Mouse (Mus musculus) midbrain, embryonic 11.5 days (tissue): ENCODE measurements around the gene Frmd4b. TPM values are rescaled to one million over a fixed set of nuclear protein-coding genes. Genes with fewer than 3 reads are reported as not detected.

Source experiments
- ATAC-seq: fragments of 200-750 bp; cut with Nextera tagmentation; 2 replicates; pipeline ENCODE4 v1.8.0; 2017; ENCODE audit warnings: moderate TSS enrichment, moderate library complexity; ENCODE audit not compliant: low FRiP score
- DNase-seq: peaks from one replicate; pipeline ENCODE4 v3.0.0; 2015; ENCODE audit warnings: low spot score; ENCODE audit errors: missing footprints
- H3K27ac ChIP-seq: fragments of 300-500 bp; sonication (generic); 2 replicates; pipeline ENCODE4 v1.5.1; 2014; ENCODE audit warnings: low read depth, low read length
- H3K27me3 ChIP-seq: fragments of 300-500 bp; sonication (generic); 2 replicates; pipeline ENCODE4 v1.6.1; 2014; ENCODE audit warnings: mild to moderate bottlenecking, low read length, moderate library complexity, mixed read lengths; ENCODE audit not compliant: control insufficient read depth, insufficient read depth
- H3K36me3 ChIP-seq: fragments of 300-500 bp; sonication (generic); 2 replicates; pipeline ENCODE4 v1.6.1; 2014; ENCODE audit warnings: mild to moderate bottlenecking, low read length, moderate library complexity, mixed read lengths; ENCODE audit not compliant: control insufficient read depth, insufficient read depth
- H3K4me1 ChIP-seq: fragments of 300-500 bp; sonication (generic); 2 replicates; pipeline ENCODE4 v1.6.1; 2014; ENCODE audit warnings: low read length; ENCODE audit not compliant: control insufficient read depth, insufficient read depth
- H3K4me2 ChIP-seq: fragments of 300-500 bp; sonication (generic); 2 replicates; pipeline ENCODE4 v1.6.1; 2014; ENCODE audit warnings: mild to moderate bottlenecking, moderate library complexity
- H3K4me3 ChIP-seq: fragments of 300-500 bp; sonication (generic); 2 replicates; pipeline ENCODE4 v1.5.1; 2014; ENCODE audit warnings: low read depth, low read length
- H3K9ac ChIP-seq: fragments of 300-500 bp; sonication (generic); 2 replicates; pipeline ENCODE4 v1.6.1; 2014; ENCODE audit warnings: low read length
- H3K9me3 ChIP-seq: fragments of 300-500 bp; sonication (generic); 2 replicates; pipeline ENCODE4 v1.6.1; 2016; ENCODE audit warnings: low read length; ENCODE audit not compliant: control insufficient read depth
- WGBS: fragments of 180-500 bp; shearing (Covaris S2); extraction: QIAGEN DNeasy Blood & Tissue Kit; methylation state at CpG from one replicate; pipeline ENCODE4 v1.1.7; 2014; 5-methylcytosine and 5-hydroxymethylcytosine counted together
- polyA plus RNA-seq: library from polyadenylated mRNA; unstranded; fragments of >200 nt; fragmentation: Nextera tagmentation; extraction: Ambion mirVana; gene quantifications from 2 replicates; pipeline ENCODE4 v1.2.1, GENCODE M21; 2014

Frmd4b gene
- polyA plus RNA-seq, 1 experiment from 2014 or later: 31.9 TPM

- Histone ChIP-seq H3K27ac (no peak overlapping the region), H3K4me1 (no peaks in the 10 kb centered on the region), H3K36me3 (no peaks in the 10 kb centered on the region; the same call in 1 of the 2 replicates), H3K27me3 (no peaks in the 10 kb centered on the region), H3K4me3 (no peak overlapping the region), H3K9me3 (no peaks in the 10 kb centered on the region), H3K4me2 (no peak overlapping the region), H3K9ac (no peak overlapping the region)
- DNase-seq (peak; percentile 31), ATAC-seq (no peak)
- WGBS: 95% methylated on average over 5 of the region's 5 CpGs
Measured at GRCm38 (mm10) chr6:97286332-97286731, 331.0 kb downstream of the Frmd4b start.

DNA sequence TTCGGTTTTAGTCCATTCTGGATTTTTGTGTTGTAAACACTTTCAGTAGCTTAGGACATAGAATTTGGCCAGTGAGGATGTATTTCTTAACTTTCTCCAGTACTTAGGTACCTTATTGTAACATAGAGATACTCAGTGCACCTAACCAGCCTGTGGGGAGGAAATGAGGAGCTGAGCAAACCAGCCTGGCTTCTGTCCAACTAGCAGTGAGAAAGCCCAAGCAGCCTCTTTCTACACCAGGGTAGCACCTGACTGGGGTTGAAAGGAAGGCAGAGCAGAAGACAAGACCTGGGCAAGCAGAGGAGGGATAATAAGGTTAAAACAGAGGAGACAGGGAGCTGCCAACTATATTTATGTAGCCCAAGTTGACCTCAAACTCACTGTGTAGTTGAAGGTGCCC, 333.7 kb downstream of the Frmd4b start:
- H3K9me3 ChIP-seq: no peaks in the 10 kb centered on the region
- H3K27ac ChIP-seq: no peak overlapping the region
- no peak overlapping the region for H3K4me2 ChIP-seq
- ATAC-seq (no peak), DNase-seq (no peak)
- H3K36me3 ChIP-seq: no peaks in the 10 kb centered on the region; the same call in 1 of the 2 replicates
- H3K4me3 ChIP-seq: no peak overlapping the region
- H3K27me3 ChIP-seq: no peaks in the 10 kb centered on the region
- no peaks in the 10 kb centered on the region for H3K4me1 ChIP-seq
- 95% methylated on average over 1 of the region's 1 CpGs for WGBS
- no peak overlapping the region for H3K9ac ChIP-seq

GRCm38 (mm10) chr6:97278878-97279277, 338.5 kb downstream of the Frmd4b start:
- no peak for ATAC-seq
- Histone ChIP-seq H3K4me3 (no peak overlapping the region), H3K27me3 (no peaks in the 10 kb centered on the region), H3K27ac (no peak overlapping the region), H3K36me3 (no peaks in the 10 kb centered on the region), H3K4me2 (no peak overlapping the region), H3K9ac (no peak overlapping the region), H3K4me1 (peaks cover 4% of the 10 kb centered on the region; the same call in 1 of the 2 replicates), H3K9me3 (no peaks in the 10 kb centered on the region)
- WGBS: 33% methylated on average over 6 of the region's 6 CpGs
- DNase-seq: no peak

GRCm38 (mm10) chr6:97278014-97278787, 339.1 kb downstream of the Frmd4b start:
- Histone ChIP-seq H3K4me2 (peak overlapping the region; percentile 25; the same call in 1 of the 2 replicates), H3K9me3 (no peaks in the 10 kb centered on the region), H3K36me3 (no peaks in the 10 kb centered on the region), H3K9ac (no peak overlapping the region), H3K4me3 (no peak overlapping the region), H3K27ac (no peak overlapping the region), H3K4me1 (peaks cover 4% of the 10 kb centered on the region; the same call in 1 of the 2 replicates), H3K27me3 (no peaks in the 10 kb centered on the region)
- WGBS: 2% methylated on average over 19 of the region's 19 CpGs
- DNase-seq (peak; percentile 97), ATAC-seq (peak; percentile 68)

- no peaks in the 10 kb centered on the region for H3K9me3 ChIP-seq
- H3K9ac ChIP-seq: no peak overlapping the region
- no peak overlapping the region for H3K27ac ChIP-seq
- ATAC-seq (no peak), DNase-seq (no peak)
- no peak overlapping the region for H3K4me3 ChIP-seq
- H3K4me1 ChIP-seq: peaks cover 4% of the 10 kb centered on the region; the same call in 1 of the 2 replicates
- H3K27me3 ChIP-seq: no peaks in the 10 kb centered on the region
- no peaks in the 10 kb centered on the region for H3K36me3 ChIP-seq
- H3K4me2 ChIP-seq: no peak overlapping the region
- 60% methylated on average over 5 of the region's 5 CpGs for WGBS
Measured at GRCm38 (mm10) chr6:97276890-97277497, 340.3 kb downstream of the Frmd4b start.

- no peak overlapping the region for H3K27ac ChIP-seq
- H3K4me1 ChIP-seq: peaks cover 4% of the 10 kb centered on the region; the same call in 1 of the 2 replicates
- no peaks in the 10 kb centered on the region for H3K9me3 ChIP-seq
- no peaks in the 10 kb centered on the region for H3K27me3 ChIP-seq
- ATAC-seq (no peak), DNase-seq (peak; percentile 84)
- WGBS: 33% methylated on average over 4 of the region's 4 CpGs
- H3K36me3 ChIP-seq: no peaks in the 10 kb centered on the region
- H3K4me3 ChIP-seq: no peak overlapping the region
- no peak overlapping the region for H3K9ac ChIP-seq
- no peak overlapping the region for H3K4me2 ChIP-seq
Measured at GRCm38 (mm10) chr6:97276366-97276765, 341.0 kb downstream of the Frmd4b start.

DNA sequence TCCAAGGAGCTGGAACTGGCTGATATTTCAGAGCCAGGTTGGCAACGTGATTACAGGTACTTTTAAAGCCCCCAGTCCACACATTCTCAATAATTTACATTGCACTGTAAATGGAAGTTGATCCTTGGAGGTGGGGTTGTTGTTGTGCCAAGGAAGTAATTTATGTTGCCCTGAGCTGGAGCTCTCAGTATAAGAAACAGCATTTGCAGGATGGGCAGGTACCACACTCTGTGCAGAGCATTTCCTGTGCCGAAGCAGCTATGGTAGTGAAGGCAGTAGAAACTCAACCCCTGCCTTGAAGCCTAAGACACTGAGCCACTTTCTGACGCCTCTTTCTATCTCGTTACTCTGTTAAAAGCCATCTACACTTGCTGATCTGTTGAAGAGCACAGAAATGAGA, 341.6 kb downstream of the Frmd4b start:
- H3K9ac ChIP-seq: no peak overlapping the region
- H3K27me3 ChIP-seq: no peaks in the 10 kb centered on the region
- H3K4me2 ChIP-seq: no peak overlapping the region
- ATAC-seq (no peak), DNase-seq (no peak)
- WGBS: 62% methylated on average over 4 of the region's 4 CpGs
- H3K4me1 ChIP-seq: peaks cover 4% of the 10 kb centered on the region; the same call in 1 of the 2 replicates
- no peaks in the 10 kb centered on the region for H3K36me3 ChIP-seq
- H3K9me3 ChIP-seq: no peaks in the 10 kb centered on the region
- no peak overlapping the region for H3K4me3 ChIP-seq
- H3K27ac ChIP-seq: no peak overlapping the region

DNA sequence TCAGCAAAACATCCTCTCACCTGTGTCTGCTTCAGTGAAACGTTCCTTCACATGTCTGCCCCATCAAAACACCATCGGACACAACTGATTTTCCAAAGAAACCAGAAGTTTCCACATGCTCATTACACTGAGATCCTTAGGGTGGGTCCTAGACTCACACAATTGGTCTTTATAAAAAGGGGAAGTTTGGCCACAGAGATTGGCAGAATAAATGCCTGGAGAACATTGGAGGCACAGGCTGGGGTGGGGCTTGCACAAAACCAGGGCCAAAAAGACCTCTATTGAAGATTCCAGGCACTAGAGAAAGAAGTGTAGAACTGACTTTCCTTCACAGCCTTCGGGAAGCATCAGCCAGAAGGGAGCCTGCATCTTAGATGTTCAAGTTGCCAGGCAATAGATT, 343.6 kb downstream of the Frmd4b start:
- 85% methylated on average over 3 of the region's 3 CpGs for WGBS
- Histone ChIP-seq H3K27ac (no peak overlapping the region), H3K9me3 (no peaks in the 10 kb centered on the region), H3K36me3 (no peaks in the 10 kb centered on the region), H3K27me3 (no peaks in the 10 kb centered on the region), H3K4me3 (no peak overlapping the region), H3K4me1 (peaks cover 4% of the 10 kb centered on the region; the same call in 1 of the 2 replicates), H3K9ac (no peak overlapping the region), H3K4me2 (no peak overlapping the region)
- DNase-seq (no peak), ATAC-seq (no peak)

- Histone ChIP-seq H3K27ac (no peak overlapping the region), H3K27me3 (no peaks in the 10 kb centered on the region), H3K4me3 (no peak overlapping the region), H3K4me2 (no peak overlapping the region), H3K9ac (no peak overlapping the region), H3K4me1 (peaks cover 3% of the 10 kb centered on the region; the same call in 1 of the 2 replicates), H3K9me3 (no peaks in the 10 kb centered on the region), H3K36me3 (no peaks in the 10 kb centered on the region)
- DNase-seq: no peak
- 79% methylated on average over 16 of the region's 16 CpGs for WGBS
- no peak for ATAC-seq
Measured at GRCm38 (mm10) chr6:97273058-97273710, 344.2 kb downstream of the Frmd4b start.
